In the genomic region with DNA sequence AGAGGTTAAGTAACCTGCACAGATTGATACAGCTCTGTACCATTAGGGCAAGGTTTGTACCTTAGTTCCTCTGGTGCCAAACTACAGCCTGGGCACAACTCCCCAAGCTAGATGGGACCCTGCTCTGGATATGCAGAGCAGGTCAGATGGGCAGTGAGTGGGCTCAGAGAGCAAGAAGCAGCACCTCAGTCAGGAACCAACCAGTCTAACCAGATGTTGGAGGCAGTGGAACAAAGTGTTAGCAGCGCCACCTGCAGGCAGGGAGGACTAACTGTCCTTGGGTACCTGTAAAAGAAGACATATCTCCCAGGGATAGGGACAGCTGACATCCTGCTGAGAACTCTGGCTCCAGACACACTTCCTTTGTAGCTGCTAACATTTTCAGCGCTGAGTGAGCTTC, we compare ENCODE assay signal across 8 mouse cellular contexts.
DNase-seq lines count a peak whose midpoint lies in the region; ATAC-seq and TF ChIP-seq lines count a peak whose summit lies in the region.

No protein-coding gene starts in this region.

- TF ChIP-seq CTCF in ES-Bruce4 (IDR thresholded peaks at IDR 0.05; ENCODE audit: low read depth, low read length), result peak; percentile 95
- TF ChIP-seq CTCF in embryonic fibroblast, embryonic 13.5 days (IDR thresholded peaks at IDR 0.05; ENCODE audit: borderline replicate concordance, insufficient read depth, low read length), result peak; percentile 50; the same call in 1 of the 2 replicates
- TF ChIP-seq CTCF in spleen, adult 2 months (IDR thresholded peaks at IDR 0.05; ENCODE audit: extremely low read depth, insufficient read depth, insufficient read length, insufficient replicate concordance), result peak; percentile 42; the same call in 1 of the 2 replicates

- H3K4me3 ChIP-seq in hindbrain, embryonic 10.5 days, result no peak overlapping the region
- H3K4me3 ChIP-seq in hindbrain, embryonic 16.5 days (ENCODE audit: low read length), result no peak overlapping the region
- peak overlapping the region; percentile 66 for H3K4me3 ChIP-seq in ES-Bruce4 (ENCODE audit: low read depth, low read length)
- no peak overlapping the region for H3K4me3 ChIP-seq in embryonic fibroblast, embryonic 13.5 days (ENCODE audit: insufficient read depth, low read length)
- H3K4me3 ChIP-seq in spleen, adult 2 months (ENCODE audit: extremely low read depth, insufficient read depth, insufficient read length), result no peak overlapping the region
- H3K4me3 ChIP-seq in midbrain, embryonic 14.5 days (replicated peaks; ENCODE audit: low read depth, low read length), result no peak overlapping the region

- H3K4me1 ChIP-seq in hindbrain, embryonic 10.5 days (replicated peaks), result peaks cover 37% of the 10 kb centered on the region
- peaks cover 15% of the 10 kb centered on the region for H3K4me1 ChIP-seq in hindbrain, embryonic 16.5 days (ENCODE audit: control insufficient read depth, insufficient read depth, low read depth, low read length)
- peaks cover 1% of the 10 kb centered on the region for H3K4me1 ChIP-seq in ES-Bruce4 (ENCODE audit: control insufficient read depth, insufficient read depth, low read length)
- H3K4me1 ChIP-seq in embryonic fibroblast, embryonic 13.5 days (ENCODE audit: control insufficient read depth, insufficient read depth, low read length), result no peaks in the 10 kb centered on the region
- H3K4me1 ChIP-seq in spleen, adult 2 months (ENCODE audit: control insufficient read depth, insufficient read depth, insufficient read length), result peaks cover 4% of the 10 kb centered on the region
- peaks cover 18% of the 10 kb centered on the region for H3K4me1 ChIP-seq in midbrain, embryonic 14.5 days (ENCODE audit: control insufficient read depth, insufficient read depth, low read length)

- no peak for ATAC-seq in hindbrain, embryonic 16.5 days
- ATAC-seq in cerebellum, adult (ENCODE audit: insufficient number of reproducible peaks, low FRiP score, low TSS enrichment), result no peak
- no peak for ATAC-seq in midbrain, embryonic 14.5 days (ENCODE audit: low FRiP score, low TSS enrichment)

- H3K9ac ChIP-seq in hindbrain, embryonic 16.5 days (ENCODE audit: low read depth, low read length), result no peak overlapping the region
- H3K9ac ChIP-seq in ES-Bruce4 (ENCODE audit: low read depth, poor library complexity, severe bottlenecking), result no peak overlapping the region
- no peak overlapping the region for H3K9ac ChIP-seq in midbrain, embryonic 14.5 days (replicated peaks; ENCODE audit: low read length)

- peak; percentile 59 for TF ChIP-seq POLR2A in ES-Bruce4 (IDR thresholded peaks at IDR 0.05; ENCODE audit: insufficient read depth, low read length)
- TF ChIP-seq POLR2A in embryonic fibroblast, embryonic 13.5 days (IDR thresholded peaks at IDR 0.05; ENCODE audit: low read depth, low read length), result no peak
- TF ChIP-seq POLR2A in spleen, adult 2 months (IDR thresholded peaks at IDR 0.05; ENCODE audit: low read depth, low read length), result no peak

- no peak overlapping the region for H3K27ac ChIP-seq in hindbrain, embryonic 10.5 days
- no peak overlapping the region for H3K27ac ChIP-seq in hindbrain, embryonic 16.5 days (ENCODE audit: low read depth, low read length)
- no peak overlapping the region for H3K27ac ChIP-seq in ES-Bruce4 (ENCODE audit: insufficient read depth, low read length)
- no peak overlapping the region for H3K27ac ChIP-seq in embryonic fibroblast, embryonic 13.5 days (ENCODE audit: insufficient read depth, low read length)
- H3K27ac ChIP-seq in spleen, adult 2 months (ENCODE audit: insufficient read depth, low read length), result no peak overlapping the region
- no peak overlapping the region for H3K27ac ChIP-seq in midbrain, embryonic 14.5 days (replicated peaks; ENCODE audit: low read depth, low read length)

- no peaks in the 10 kb centered on the region for H3K9me3 ChIP-seq in hindbrain, embryonic 10.5 days
- no peaks in the 10 kb centered on the region for H3K9me3 ChIP-seq in hindbrain, embryonic 16.5 days (ENCODE audit: control insufficient read depth, low read length)
- H3K9me3 ChIP-seq in ES-Bruce4 (replicated peaks; ENCODE audit: control insufficient read depth, insufficient read depth, low read length, poor library complexity, severe bottlenecking), result no peaks in the 10 kb centered on the region
- H3K9me3 ChIP-seq in midbrain, embryonic 14.5 days (ENCODE audit: control insufficient read depth, low read length), result no peaks in the 10 kb centered on the region

- H3K27me3 ChIP-seq in hindbrain, embryonic 10.5 days (ENCODE audit: insufficient read depth, poor library complexity, severe bottlenecking), result peaks cover 13% of the 10 kb centered on the region; the same call in 1 of the 2 replicates
- H3K27me3 ChIP-seq in hindbrain, embryonic 16.5 days (replicated peaks; ENCODE audit: control insufficient read depth, insufficient read depth, low read length), result no peaks in the 10 kb centered on the region
- no peaks in the 10 kb centered on the region for H3K27me3 ChIP-seq in ES-Bruce4 (ENCODE audit: control insufficient read depth, insufficient read depth, low read length, poor library complexity, severe bottlenecking)
- H3K27me3 ChIP-seq in spleen, adult 2 months (ENCODE audit: control insufficient read depth, insufficient read depth, low read length), result no peaks in the 10 kb centered on the region
- no peaks in the 10 kb centered on the region for H3K27me3 ChIP-seq in midbrain, embryonic 14.5 days (ENCODE audit: control insufficient read depth, insufficient read depth, low read length)

- H3K36me3 ChIP-seq in hindbrain, embryonic 10.5 days, result no peaks in the 10 kb centered on the region
- H3K36me3 ChIP-seq in hindbrain, embryonic 16.5 days (ENCODE audit: control insufficient read depth, insufficient read depth, low read length), result no peaks in the 10 kb centered on the region
- no peaks in the 10 kb centered on the region for H3K36me3 ChIP-seq in ES-Bruce4 (ENCODE audit: control insufficient read depth, insufficient read depth, low read length, poor library complexity, severe bottlenecking)
- no peaks in the 10 kb centered on the region for H3K36me3 ChIP-seq in spleen, adult 2 months (ENCODE audit: control insufficient read depth, insufficient read depth, low read length)
- no peaks in the 10 kb centered on the region for H3K36me3 ChIP-seq in midbrain, embryonic 14.5 days (ENCODE audit: control insufficient read depth, insufficient read depth, low read length)

- H3K4me2 ChIP-seq in hindbrain, embryonic 16.5 days (ENCODE audit: low read length), result no peak overlapping the region
- H3K4me2 ChIP-seq in midbrain, embryonic 14.5 days (ENCODE audit: low read length), result no peak overlapping the region

- TF ChIP-seq EP300 in ES-Bruce4 (IDR thresholded peaks at IDR 0.05; ENCODE audit: insufficient read depth, low read depth, low read length), result peak; percentile 29; the same call in 1 of the 2 replicates

- peak; percentile 48 for DNase-seq in hindbrain, embryonic 10.5 days (ENCODE audit: low spot score)
- peak; percentile 30 to 42 for DNase-seq in spleen, adult 2 months (ENCODE audit: low read depth in 1 of 2, low spot score in 2 of 2)
- DNase-seq in cerebellum, adult 11 months, result no peak
- DNase-seq in midbrain, embryonic 14.5 days, result no peak

- 19% methylated on average over 2 of the region's 2 CpGs for whole genome bisulfite sequencing in hindbrain, embryonic 10.5 days
- 32% methylated on average over 2 of the region's 2 CpGs for WGBS in hindbrain, embryonic 16.5 days
- WGBS in spleen, adult 2 months, result 64% methylated on average over 2 of the region's 2 CpGs
- 26% methylated on average over 2 of the region's 2 CpGs for WGBS in midbrain, embryonic 14.5 days

Comparison
In these comparisons a context has a peak if more than half of its experiments do, and no peak if none do; other contexts are left out.
1. DNase-seq: peak in hindbrain, embryonic 10.5 days (single experiment) and spleen, adult 2 months (2 of 2); none in cerebellum, adult 11 months (single experiment) and midbrain, embryonic 14.5 days (single experiment).
2. CTCF ChIP-seq: peak in every context shown above with its lines; median percentile 95 in ES-Bruce4; 50 in embryonic fibroblast, embryonic 13.5 days; 42 in spleen, adult 2 months.